14 mouse cellular contexts compared by ENCODE assay signal in the genomic region with DNA sequence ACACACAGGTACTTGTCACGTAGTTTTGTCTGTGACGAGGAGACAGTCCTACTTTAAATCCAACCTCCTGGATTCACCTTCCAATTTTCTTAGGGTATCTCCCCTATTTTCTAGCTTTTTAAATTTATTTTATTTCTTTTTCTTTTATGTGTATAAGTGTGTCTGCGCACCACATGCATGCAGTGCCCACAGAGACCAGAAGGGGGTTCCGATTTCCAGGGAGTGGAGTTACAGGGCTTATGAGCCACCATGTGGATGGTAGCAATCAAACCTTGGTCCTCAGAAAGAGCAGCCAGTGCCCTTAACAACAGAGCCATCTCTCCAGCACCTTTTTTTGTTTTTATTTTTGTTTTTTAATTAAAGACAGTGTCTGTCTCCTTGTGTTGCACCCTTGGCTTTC. TPM values are rescaled to one million over a fixed set of nuclear protein-coding genes. Genes with fewer than 3 reads are reported as not detected.
DNase-seq lines count a peak whose midpoint lies in the region; TF ChIP-seq lines count a peak whose summit lies in the region.
"Had no signal": no experiment of that assay in that cellular context is flagged by ENCODE, and none has a peak within 500 bp of the region (broad histone marks: within the 10 kb centered on the region; RNA-seq: fewer than 3 reads in every experiment).

No protein-coding gene starts in this region.

- no peak overlapping the region for H3K27ac ChIP-seq in left cerebral cortex, adult 2 months
- no peak overlapping the region for H3K27ac ChIP-seq in CH12.LX (ENCODE audit: insufficient read depth, low read depth)
- no peak overlapping the region for H3K27ac ChIP-seq in bone marrow, adult 2 months (ENCODE audit: control insufficient read depth, insufficient read depth, low read depth, low read length, poor library complexity)
- H3K27ac ChIP-seq: midbrain, embryonic 12.5 days had no signal

- dilution Hi-C loops in CH12.LX (cut with MboI; ENCODE audit: extremely low pct_ligation_motif_present, extremely low pct_unique_long_range_greater_than_20kb, low sequenced_read_pairs), result no loop called here

- no peak for TF ChIP-seq EP300 in CH12.LX (IDR thresholded peaks at IDR 0.05; ENCODE audit: low read length)

- peak; percentile 18; the same call in 1 of the 2 replicates for TF ChIP-seq CTCF in left cerebral cortex, adult 2 months (IDR thresholded peaks at IDR 0.05)
- TF ChIP-seq CTCF in CH12.LX (conservative IDR thresholded peaks at IDR 0.05 in 1 of 2, IDR thresholded peaks at IDR 0.05 in 1 of 2; ENCODE audit: low read depth in 2 of 2, low read length in 2 of 2), result peak in 1 of 2 experiments; percentile 46; a peak in 2 of 4 replicates
- TF ChIP-seq CTCF in bone marrow, adult 2 months (IDR thresholded peaks at IDR 0.05; ENCODE audit: control insufficient read depth, insufficient read depth, low read length), result peak; percentile 13; the same call in 1 of the 2 replicates

- DNase-seq in left cerebral cortex, adult 2 months (ENCODE audit: extremely low spot score in 1 of 2, low spot score in 2 of 2), result no peak
- no peak for DNase-seq in left cerebral cortex, postnatal 10 days (ENCODE audit: extremely low spot score in 1 of 2, low spot score in 2 of 2)
- peak; percentile 26 for DNase-seq in A20 (ENCODE audit: low read depth, low spot score)
- DNase-seq in CH12.LX (ENCODE audit: extremely low read depth), result no peak
- no peak for DNase-seq in testis, postnatal 14 days (ENCODE audit: low spot score)
- DNase-seq in spleen, adult 12 weeks (ENCODE audit: low spot score), result no peak
- no peak for DNase-seq in adrenal gland, adult 18-20 months (ENCODE audit: low spot score in 2 of 2)
- DNase-seq: cerebellum, adult 9-10 months; heart, postnatal 10 days; kidney, postnatal 25 days; layer of hippocampus, postnatal 36 days had no signal

- WGBS in bone marrow, adult 2 months, result 93% methylated on average over 4 of the region's 4 CpGs

- no peak overlapping the region for H3K4me2 ChIP-seq in CH12.LX (ENCODE audit: insufficient read depth, low read depth, poor library complexity, severe bottlenecking)
- H3K4me2 ChIP-seq: midbrain, embryonic 12.5 days had no signal

- no peaks in the 10 kb centered on the region for H3K79me2 ChIP-seq in CH12.LX (replicated peaks; ENCODE audit: control insufficient read depth, extremely low read depth, insufficient read depth, poor library complexity, severe bottlenecking)

- TF ChIP-seq RAD21 in CH12.LX (IDR thresholded peaks at IDR 0.05; ENCODE audit: low read depth, low read length), result peak; percentile 4

- H3K9ac ChIP-seq in CH12.LX (ENCODE audit: insufficient read depth, low read depth), result no peak overlapping the region
- H3K9ac ChIP-seq: midbrain, embryonic 12.5 days had no signal

- 0 out of 4 replicates have a peak, but pooled peaks cover 0 to 3% of the 10 kb centered on the region in 2 experiments for H3K4me1 ChIP-seq in CH12.LX (ENCODE audit: control insufficient read depth in 1 of 2, insufficient read depth in 2 of 2)
- peaks cover 3% of the 10 kb centered on the region; the same call in 1 of the 2 replicates for H3K4me1 ChIP-seq in bone marrow, adult 2 months (ENCODE audit: control insufficient read depth, insufficient read depth, low read length)
- H3K4me1 ChIP-seq: midbrain, embryonic 12.5 days had no signal

- intact Hi-C loops in left cerebral cortex, adult 2 months (cut with DNase I), result no loop called here
- intact Hi-C loops in left cerebral cortex, postnatal 10 days (cut with DNase I), result no loop called here

- peaks cover 13 to 61% of the 10 kb centered on the region in 2 experiments for H3K36me3 ChIP-seq in CH12.LX (replicated peaks in 1 of 2; ENCODE audit: control insufficient read depth in 1 of 2, insufficient read depth in 1 of 2, low read length in 1 of 2)

- in situ Hi-C loops in CH12.LX (cut with MboI; ENCODE audit: low pct_ligation_motif_present, low pct_unique_long_range_greater_than_20kb, low sequenced_read_pairs), result no loop called here

- H3K27me3 ChIP-seq in CH12.LX (replicated peaks), result no peaks in the 10 kb centered on the region
- H3K27me3 ChIP-seq: midbrain, embryonic 12.5 days had no signal

- no peak overlapping the region for H3K4me3 ChIP-seq in left cerebral cortex, adult 2 months
- no peak overlapping the region for H3K4me3 ChIP-seq in CH12.LX (replicated peaks in 1 of 3; ENCODE audit: low read depth in 2 of 3, low read length in 2 of 3, poor library complexity in 1 of 3)
- H3K4me3 ChIP-seq in bone marrow, adult 2 months (replicated peaks; ENCODE audit: control insufficient read depth, low read depth, low read length), result no peak overlapping the region
- H3K4me3 ChIP-seq: erythroblast, embryonic 14.5 days; midbrain, embryonic 12.5 days had no signal

- H3K9me3 ChIP-seq in CH12.LX (replicated peaks; ENCODE audit: low read length), result no peaks in the 10 kb centered on the region
- H3K9me3 ChIP-seq: midbrain, embryonic 12.5 days had no signal

- TF ChIP-seq POLR2A in CH12.LX (IDR thresholded peaks at IDR 0.05; ENCODE audit: low read depth, low read length), result no peak
- no peak for TF ChIP-seq POLR2A in bone marrow, adult 2 months (IDR thresholded peaks at IDR 0.05; ENCODE audit: borderline replicate concordance, control insufficient read depth, low read depth, low read length)

TF ChIP-seq in CH12.LX, 34 proteins besides CTCF, POLR2A, EP300 and RAD21:
- TF ChIP-seq RCOR1 (conservative IDR thresholded peaks at IDR 0.05; ENCODE audit: low read depth, low read length) (no peak), ZNF384 (IDR thresholded peaks at IDR 0.05; ENCODE audit: low read depth, low read length) (no peak), TBP (conservative IDR thresholded peaks at IDR 0.05; ENCODE audit: low read depth, low read length) (no peak), USF2 (conservative IDR thresholded peaks at IDR 0.05; ENCODE audit: low read depth, low read length) (no peak), SMC3 (IDR thresholded peaks at IDR 0.05; ENCODE audit: low read depth, low read length) (0 out of 2 replicates have a peak, but pooled peaks have one; percentile 9), MYC (IDR thresholded peaks at IDR 0.05; ENCODE audit: low read depth, low read length) (no peak), MAZ (IDR thresholded peaks at IDR 0.05; ENCODE audit: low read depth, low read length) (no peak), ZKSCAN1 (IDR thresholded peaks at IDR 0.05; ENCODE audit: borderline replicate concordance, low read depth, low read length) (no peak), MAFK (IDR thresholded peaks at IDR 0.05; ENCODE audit: insufficient replicate concordance, low read length) (no peak)

RNA-seq across cellular contexts. Expression of gene Gan, which starts 24.8 kb away (rescaled TPM):
- total RNA-seq in left cerebral cortex, adult 2 months (2021), result 10 to 100 TPM; 18.4 to 19.4 TPM
- total RNA-seq in left cerebral cortex, postnatal 10 days (2021), result 10 to 100 TPM; 22.7 to 27.0 TPM
- total RNA-seq in CH12.LX (2012; rRNA removed) (2.9 and 3.2 TPM in 2 replicates), CH12.LX (2014; rRNA removed) (1.5 and 1.7 TPM in 2 replicates)
- 2.5 and 2.8 TPM in 2 replicates for polyA plus RNA-seq in CH12.LX (2012; ENCODE audit: insufficient read length, low read depth)
- polyA plus RNA-seq in bone marrow, adult 2 months (2011; ENCODE audit: insufficient read depth, insufficient read length, low replicate concordance, missing spikeins), result 2.9 and 3.1 TPM in 2 replicates
- total RNA-seq in adrenal gland, adult 18-20 months (2021), result 10 to 100 TPM in 1 of 2 experiments, 1 to 10 TPM in 1; 7.4 to 13.2 TPM
